Mouse (Mus musculus) monocyte, adult 5-6 weeks (primary cell): ENCODE data around the gene Ttc30a2. TPM values are rescaled to one million over a fixed set of nuclear protein-coding genes. Genes with fewer than 3 reads are reported as not detected.
"Not testable (repeated sequence)": the region's sequence is repeated elsewhere in the genome, so short reads cannot be mapped to it uniquely, and the experiment has no call there.

Experiments
- ATAC-seq: fragments of 153-309, 156-312 bp; replicated peaks from 2 replicates; pipeline ENCODE4 v1.8.0; 2017; ENCODE audit warnings: mild to moderate bottlenecking; ENCODE audit not compliant: low TSS enrichment, insufficient number of reproducible peaks, severe bottlenecking, poor library complexity, low FRiP score
- total RNA-seq: library from RNA; stranded (forward); fragments of 200-1000, 200-491, 200-594 nt; gene quantifications from 3 replicates; pipeline ENCODE4 v1.2.3, GENCODE M21; 2017

Ttc30a2 gene
- total RNA-seq, 1 experiment from 2014 or later = 0.29 TPM

DNA sequence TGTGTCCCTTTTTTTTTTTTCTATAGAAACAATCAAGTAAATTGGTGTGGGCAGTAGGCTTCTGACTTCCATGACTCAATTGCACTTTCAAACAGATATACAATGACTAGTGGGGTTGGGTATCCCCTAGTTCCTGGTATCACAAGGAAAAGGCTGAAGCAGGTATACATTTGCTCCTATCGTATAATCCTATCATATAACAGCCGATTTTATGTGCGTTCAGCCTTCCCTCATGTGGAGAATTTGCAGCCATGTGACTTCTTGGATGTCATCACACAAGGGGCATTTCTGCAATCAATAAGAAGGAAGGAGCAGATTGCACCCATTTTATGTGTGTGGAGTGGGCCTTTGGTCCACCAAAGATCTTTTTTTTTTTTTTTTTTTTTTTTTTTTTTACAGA, 5.1 kb upstream of the Ttc30a2 start:
- ATAC-seq = no peak

DNA sequence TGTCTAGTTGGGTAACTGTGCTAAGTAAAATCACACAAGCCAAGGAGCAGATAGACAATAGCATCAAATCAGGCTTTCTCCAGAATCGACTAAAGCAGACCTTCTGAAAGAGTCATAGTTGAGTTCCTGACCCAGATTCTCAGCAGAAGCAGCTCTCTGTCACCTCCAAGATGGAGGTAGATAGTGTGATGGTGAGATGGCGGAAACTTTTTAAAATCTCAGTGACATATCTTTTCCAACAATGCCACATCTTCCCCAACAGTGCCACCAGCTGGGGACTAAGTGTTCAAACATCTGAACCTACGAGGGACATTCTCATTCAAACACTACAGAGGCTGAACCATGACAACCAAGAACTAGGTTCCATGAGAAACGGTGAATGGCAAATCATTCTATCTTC, 4.7 kb upstream of the Ttc30a2 start:
- no peak for ATAC-seq

DNA sequence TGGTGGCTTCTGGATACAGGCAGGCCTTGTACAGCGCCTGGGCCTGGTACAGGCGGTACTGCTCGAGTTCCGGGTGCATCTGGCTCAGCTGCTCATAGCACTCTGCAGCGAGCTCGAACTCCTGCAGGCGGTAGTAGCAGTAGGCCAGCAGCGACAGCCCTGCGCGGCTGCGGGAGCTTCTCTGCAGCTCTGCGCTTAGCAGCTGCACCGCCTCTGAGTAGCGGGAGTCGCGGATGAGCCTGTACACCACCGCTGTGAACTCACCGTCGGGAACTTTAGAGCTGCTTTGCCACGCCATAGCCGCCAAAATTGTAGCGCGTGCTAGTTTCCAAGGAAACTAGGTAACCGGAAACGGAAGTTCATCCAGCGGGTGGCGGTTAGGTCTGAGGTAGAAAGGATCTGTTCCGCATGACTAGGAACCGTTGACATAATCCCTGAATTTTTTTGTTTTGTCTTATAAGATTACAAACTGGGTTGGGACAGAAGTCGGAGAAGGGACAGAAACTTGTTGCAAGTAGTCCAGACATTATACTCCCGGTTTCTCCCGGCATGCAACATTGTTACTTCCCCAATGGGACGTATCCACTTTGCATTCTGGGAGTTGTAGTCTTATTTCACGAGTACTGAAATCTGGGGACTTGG, 3.6 kb upstream of the Ttc30a2 start, which contains the start of gene Ttc30a1:
Ttc30a1 (minus strand) TSS at position 528 of the 642 bp plus-strand sequence.
- ATAC-seq = peak; percentile 52

DNA sequence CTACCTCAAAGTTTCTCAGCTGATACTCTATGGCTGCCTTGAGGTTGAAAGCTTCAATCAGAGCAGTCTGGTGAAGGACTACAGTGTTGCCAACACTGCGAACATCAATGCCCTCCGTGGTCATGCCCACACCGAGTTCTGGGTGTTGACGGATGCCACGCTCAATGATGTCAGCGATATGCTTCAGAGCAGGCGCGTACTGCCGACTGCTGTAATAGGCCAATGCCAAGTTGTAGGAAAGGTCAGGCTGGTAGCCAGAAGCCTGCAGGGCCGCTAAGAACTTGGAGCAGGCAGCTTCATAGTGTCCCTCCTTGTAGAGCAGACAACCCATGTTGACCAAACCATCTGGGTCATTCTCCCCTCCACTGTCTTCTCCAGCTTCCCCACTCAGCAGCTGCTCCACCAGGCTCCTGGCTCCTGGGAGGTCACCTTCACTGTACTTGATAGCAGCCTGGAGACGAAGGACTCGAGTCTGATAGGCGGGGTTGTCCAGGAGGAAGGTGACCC, 3.0 kb upstream of the Ttc30a2 start:
- ATAC-seq = not testable (repeated sequence)

DNA sequence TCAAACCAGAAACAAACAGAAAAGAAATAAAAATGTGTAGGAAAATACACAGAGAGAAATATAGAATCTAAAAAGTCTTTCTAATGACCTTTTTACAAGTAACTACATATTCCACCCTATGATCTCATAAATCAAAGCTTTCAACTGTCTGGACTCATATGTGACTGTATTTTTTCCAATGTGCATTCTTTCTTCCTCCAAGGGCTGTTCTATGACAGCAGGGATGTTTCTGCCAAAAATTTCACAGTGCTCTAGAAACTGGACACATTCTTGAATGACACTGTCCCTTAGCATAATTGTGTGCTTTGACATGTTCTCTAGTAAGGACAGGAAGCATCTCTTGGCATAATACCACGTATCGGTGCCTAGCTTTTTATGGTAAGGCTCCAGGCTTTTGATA, 1.9 kb downstream of the Ttc30a2 start:
- ATAC-seq = not testable (repeated sequence)

DNA sequence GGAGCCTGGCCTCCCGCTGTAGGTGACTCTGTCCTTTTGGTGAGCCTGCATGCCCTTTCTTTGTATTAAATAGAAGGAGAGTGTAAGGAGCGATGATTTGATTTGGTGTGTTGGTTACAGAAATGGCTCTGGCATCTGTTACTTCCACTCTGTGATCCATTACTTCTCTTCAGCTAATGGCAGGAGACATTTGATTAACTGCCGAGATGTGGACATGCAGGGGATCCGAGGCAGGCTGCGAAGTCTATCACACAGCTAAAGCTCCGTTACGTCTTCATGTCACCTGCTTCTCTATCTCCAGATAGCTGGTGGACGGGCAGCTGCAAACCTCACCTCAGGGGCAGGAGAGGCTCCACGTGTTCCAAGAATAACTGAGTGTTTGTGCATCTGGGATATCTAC, 3.8 kb downstream of the Ttc30a2 start:
- no peak for ATAC-seq

DNA sequence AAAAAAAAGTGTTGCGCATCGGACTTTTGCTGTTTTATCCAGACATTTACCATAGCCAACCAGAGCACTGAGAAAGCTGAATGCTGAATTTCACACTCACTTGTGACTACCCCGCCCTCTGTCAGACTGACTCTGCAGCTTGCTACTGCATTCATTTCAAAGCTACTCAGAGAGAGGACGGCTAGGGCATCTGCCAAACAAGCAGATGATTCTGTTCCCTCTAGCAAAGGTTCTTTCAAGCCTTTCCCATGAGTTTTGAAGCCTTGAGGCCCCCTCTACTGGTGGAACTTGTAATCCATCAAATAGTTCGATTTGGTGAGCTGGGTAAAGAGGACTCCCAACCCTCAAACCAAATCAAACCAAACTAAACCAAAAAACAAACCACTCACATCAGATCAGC, 13.0 kb downstream of the Ttc30a2 start:
- 0 out of 2 replicates have a peak, but pooled peaks have one; percentile 32 for ATAC-seq

DNA sequence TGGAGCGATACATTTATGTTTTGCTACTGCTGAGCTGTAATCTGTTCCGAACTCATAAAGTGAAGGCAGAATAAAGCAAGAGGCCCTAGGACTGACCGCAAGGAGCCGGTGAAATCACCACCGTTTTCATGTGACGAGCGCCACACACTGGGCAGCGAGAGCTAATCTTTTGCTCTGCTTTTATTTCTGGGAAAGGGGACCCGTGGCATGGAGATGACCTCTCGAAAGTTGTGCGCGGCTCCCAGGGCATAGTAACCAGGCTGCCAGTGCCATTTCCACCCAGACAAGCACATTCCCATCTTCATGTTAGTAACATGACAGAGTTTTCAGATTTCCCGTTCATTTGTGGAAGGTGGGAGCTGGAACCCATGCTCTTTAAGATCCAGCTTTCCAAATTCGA, 13.5 kb downstream of the Ttc30a2 start:
- 0 out of 2 replicates have a peak, but pooled peaks have one; percentile 24 for ATAC-seq

DNA sequence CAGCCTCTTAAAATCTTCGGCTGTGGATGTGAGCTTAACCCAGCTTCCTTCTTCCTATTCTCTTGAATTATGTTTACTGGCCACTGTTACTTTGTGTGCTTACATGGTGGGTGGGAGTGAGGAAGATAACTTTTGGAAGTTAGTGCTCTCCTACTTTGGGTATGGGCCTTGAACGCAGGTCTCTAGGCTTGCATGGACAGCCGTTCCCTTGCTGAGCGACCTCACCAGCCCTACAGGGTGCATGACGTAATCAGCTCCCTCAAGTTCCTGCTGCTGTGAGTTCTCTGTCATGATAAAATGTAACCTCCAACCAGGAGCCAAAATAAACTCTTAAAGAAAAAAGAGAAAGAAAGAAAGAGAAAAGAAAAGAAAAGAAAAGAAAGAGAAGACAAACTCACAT, 13.9 kb downstream of the Ttc30a2 start:
- no peak for ATAC-seq

DNA sequence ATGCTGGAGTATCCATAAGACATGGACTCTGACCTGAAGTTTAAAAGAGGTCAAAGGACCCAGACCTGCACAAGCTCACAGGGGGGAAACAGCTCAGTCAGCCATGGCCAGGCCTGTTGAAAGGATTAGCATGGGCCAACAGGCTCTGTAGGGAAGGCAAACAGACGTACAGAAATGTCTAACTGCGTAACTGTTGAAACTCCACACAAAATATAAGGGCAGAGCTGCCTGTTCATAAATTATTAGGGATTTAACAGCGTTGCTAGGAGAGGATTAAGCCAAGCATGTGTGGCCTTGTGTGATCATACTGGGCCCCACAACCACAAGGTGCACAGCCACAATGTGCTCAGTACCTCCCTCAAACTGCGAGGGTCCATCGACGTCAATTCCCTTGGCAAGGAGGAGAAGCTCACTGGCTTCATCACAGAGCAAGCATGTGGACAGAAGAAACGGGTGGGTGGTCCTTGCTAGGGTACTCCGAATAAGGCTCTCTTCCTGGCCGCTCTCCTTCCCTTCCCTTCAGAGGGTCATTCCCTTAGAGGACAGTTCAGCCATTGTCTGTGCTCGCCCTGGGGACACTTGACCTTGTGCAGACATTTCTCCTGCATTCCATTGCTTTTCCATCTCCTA, 14.6 kb downstream of the Ttc30a2 start:
- ATAC-seq = no peak

DNA sequence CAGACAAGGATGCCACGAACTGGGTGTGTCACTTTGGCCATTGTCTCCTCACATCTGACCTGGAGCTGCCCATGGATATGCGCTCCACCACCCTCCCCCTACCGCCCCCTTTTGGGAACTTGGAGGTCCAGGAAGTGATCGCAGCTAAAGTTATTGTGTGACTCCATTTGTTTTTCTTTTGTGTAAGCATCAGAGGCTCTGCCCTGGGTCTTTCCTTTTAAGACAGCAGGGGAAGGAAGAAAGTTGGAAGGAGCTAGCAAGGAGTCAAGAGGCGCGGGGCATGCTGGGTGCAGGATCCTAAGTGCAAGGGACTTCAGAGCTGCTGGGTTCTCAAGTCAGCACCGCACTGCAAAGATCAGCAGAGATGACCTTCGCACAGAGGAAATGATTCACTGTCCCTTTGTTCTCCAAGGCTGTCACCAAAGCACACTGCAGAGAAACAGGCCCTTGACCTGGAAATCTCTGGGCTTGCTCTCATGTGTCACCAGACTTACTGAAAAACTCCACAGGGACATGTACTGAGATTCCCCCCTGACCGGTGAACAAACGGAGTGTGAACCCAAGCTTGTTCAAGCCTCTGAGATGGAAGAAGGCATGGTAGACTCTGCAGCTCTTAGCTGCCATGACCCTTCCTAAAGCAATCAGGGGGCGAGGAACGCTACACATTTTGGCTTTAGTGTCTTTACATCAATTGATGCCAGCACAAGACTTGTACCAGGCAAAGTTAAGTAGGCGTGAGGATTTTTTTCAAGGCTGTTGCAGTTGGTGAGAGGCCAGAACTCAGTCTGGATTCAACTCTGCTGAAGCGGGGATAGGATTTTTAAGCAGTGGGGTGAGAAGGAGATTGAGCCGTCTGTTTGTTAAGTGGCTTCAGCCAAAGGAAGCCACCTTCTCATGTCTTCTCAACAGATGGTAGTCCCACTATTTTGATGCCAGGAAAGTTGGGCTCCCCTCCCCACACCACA, 17.3 kb downstream of the Ttc30a2 start:
- ATAC-seq = no peak

DNA sequence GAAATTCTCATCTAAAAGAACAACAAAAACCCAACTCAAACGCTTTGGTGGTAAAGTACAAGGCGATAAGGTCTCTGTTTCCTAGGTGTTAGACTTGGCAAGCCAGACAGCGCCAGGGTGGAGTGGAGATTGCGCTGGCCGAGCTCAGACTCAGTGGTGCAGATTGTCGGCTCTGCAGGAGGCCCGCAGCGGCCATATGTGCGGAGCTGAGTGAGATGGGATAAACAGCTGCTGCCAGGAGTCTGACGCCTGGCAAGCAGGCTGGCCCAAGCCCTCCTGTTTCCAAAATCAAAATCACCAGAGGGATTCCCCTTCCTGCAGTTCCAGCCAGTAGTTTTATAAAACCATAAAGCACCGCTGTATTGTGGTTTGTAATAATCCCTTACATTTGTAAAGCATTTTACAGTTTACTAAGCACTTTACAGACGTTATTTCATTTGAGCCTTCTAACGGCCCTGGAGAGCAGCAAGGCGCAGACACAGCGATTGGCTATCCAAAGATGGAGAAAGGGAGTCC, 18.1 kb downstream of the Ttc30a2 start:
- no peak for ATAC-seq

DNA sequence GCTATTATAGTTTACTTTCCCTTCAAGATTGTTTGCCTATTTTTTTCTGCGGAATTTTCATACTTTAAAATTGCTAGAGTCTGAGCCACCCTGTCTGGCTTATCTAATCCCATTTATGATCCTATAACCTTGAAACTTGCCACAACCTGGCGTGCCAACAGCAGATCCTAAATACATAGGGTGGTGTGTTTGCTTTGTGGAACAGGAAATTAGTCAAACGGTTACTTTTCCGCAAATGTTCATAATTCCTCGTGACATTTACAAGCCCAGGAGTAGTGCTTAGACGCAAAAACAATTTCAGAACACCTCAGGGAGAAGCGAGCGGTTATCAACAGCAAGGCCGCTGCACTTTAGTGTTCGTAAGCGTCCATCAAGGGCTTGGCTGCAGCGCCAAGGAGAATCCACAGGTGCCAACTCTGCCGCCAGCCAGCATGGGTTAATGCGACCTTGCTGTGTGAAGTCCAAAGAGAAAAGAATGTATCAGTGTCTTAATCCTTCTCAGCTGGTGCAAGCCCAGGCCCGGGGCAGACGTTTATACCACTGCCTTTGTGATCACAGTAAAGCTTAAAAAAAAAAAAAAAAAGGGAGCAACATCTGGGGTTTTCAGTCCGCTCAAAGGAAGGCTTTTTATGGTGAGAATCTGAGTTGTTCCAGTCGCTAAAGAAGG, 18.7 kb downstream of the Ttc30a2 start:
- no peak for ATAC-seq

DNA sequence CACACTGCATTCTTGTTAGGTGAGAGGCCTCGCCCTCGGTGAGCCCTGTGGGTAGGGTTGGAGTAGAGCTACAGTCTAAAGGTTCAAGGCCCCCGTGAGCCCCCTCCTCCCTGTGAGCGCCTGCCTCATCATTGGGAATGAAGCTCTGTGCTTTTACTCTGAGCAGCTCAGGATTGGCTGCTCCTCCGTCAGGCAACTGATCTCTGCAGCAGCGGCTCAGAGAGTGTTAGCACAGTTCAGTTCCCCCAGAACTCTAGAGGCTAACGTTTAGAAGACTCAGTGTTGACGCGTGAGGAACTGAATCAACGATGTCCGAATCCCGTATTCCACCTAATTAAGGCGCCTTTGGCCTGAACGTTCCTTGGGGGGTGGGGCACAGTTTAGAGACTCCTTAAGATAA, 22.3 kb downstream of the Ttc30a2 start:
- ATAC-seq = no peak

DNA sequence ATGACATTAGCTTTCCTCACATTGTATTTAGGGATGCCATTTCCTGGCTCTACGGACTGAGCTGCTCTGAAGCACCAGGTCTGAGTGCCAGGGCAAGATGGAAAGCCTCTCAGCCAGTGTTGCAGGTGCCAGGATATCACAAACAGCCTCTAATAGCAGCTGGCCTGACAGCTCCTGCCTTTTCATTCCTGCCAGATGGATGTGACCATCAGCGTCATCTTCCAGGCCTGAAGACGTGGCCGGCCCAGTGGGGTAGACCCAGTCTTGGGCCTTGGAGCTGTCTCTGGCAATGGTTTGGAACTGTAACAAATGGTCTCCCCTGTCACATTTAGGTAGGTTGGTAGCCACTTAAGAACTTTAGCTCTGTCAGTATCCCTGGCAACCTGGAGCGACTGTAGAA, 24.6 kb downstream of the Ttc30a2 start:
- no peak for ATAC-seq

DNA sequence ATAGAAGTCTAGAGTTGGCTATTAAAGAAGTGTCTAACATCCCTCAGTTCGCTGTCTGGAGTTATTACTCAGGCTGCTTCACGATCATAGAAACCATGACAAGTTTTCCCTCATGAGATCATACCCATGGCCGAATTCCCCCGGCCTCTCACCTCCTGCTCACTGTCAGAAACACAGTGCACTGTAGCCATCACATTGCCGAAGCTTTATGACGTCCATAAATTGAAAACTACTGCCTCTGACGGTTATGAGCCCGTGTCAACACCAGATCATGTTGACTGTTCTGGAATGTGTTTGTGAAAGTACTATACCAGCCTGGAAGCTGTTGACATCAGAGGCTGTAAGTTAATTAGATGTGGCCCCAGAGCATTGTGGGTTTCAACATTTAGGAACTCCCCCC, 27.3 kb downstream of the Ttc30a2 start:
- ATAC-seq = no peak

DNA sequence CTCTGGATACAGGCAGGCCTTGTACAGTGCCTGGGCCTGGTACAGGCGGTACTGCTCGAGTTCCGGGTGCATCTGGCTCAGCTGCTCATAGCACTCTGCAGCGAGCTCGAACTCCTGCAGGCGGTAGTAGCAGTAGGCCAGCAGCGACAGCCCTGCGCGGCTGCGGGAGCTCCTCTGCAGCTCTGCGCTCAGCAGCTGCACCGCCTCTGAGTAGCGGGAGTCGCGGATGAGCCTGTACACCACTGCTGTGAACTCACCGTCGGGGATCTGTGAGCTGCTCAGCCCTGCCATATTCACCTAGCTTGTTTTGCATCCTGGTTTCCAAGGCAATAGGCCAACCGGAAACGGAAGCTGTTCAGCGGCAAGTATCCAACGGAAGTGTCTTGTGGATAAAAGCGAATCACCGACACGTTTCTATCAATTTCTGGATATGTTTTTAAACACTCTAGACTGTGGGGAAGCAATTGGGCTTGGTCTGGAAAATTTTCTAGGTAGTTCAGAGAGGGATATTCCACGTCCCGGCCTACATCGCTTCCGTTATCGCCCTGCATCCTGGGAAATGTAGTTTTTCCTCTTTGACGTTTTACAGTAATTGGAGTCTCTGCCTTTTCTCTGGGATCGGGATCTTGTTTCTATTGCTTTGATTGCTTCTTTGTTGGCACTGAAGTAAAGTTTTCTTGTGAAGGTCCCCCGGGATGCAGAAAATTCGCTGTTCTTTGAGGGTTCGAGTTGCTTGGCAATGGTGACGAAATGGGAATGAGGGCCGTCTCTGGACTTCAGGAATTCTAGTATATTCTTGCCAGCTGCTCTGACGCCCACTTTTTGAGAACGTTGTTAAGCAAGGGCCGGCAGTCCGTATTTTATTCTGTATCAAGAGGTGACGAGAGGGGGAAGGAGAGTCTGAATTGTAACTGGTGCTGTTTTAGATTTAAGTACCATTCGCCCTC, 39.6 kb downstream of the Ttc30a2 start, which contains the start of gene Ttc30b:
Ttc30b (minus strand) TSS at position 469 of the 947 bp plus-strand sequence.
- ATAC-seq = peak; percentile 80
